Comparison of ENCODE assay signal across 10 mouse cellular contexts in genomic region chr6:55396176-55396575, GRCm38 (mm10). TPM values are rescaled to one million over a fixed set of nuclear protein-coding genes. Genes with fewer than 3 reads are reported as not detected.
A peak's percentile ranks its signal among the peaks of the same experiment; 100 is the strongest.
DNase-seq lines count a peak whose midpoint lies in the region; ATAC-seq and TF ChIP-seq lines count a peak whose summit lies in the region.
"Had no signal": no experiment of that assay in that cellular context is flagged by ENCODE, and none has a peak within 500 bp of the region (broad histone marks: within the 10 kb centered on the region; RNA-seq: fewer than 3 reads in every experiment).

No protein-coding gene starts in this region.

- H3K4me1 ChIP-seq in embryonic facial prominence, embryonic 14.5 days (ENCODE audit: control insufficient read depth, insufficient read depth, low read length), result peaks cover 23% of the 10 kb centered on the region
- peaks cover 69% of the 10 kb centered on the region for H3K4me1 ChIP-seq in hindbrain, embryonic 13.5 days (replicated peaks)
- peaks cover 19% of the 10 kb centered on the region for H3K4me1 ChIP-seq in midbrain, postnatal 0 days (ENCODE audit: insufficient read depth, low read length)

- peak; percentile 78 for ATAC-seq in embryonic facial prominence, embryonic 14.5 days (ENCODE audit: low read depth)
- 0 out of 2 replicates have a peak, but pooled peaks have one; percentile 18 for ATAC-seq in hindbrain, embryonic 13.5 days (ENCODE audit: low FRiP score)
- ATAC-seq in midbrain, postnatal 0 days (ENCODE audit: low FRiP score), result peak; percentile 21; the same call in 1 of the 2 replicates

- no peak overlapping the region for H3K4me2 ChIP-seq in embryonic facial prominence, embryonic 14.5 days (ENCODE audit: low read depth, low read length)
- no peak overlapping the region for H3K4me2 ChIP-seq in hindbrain, embryonic 13.5 days
- H3K4me2 ChIP-seq in midbrain, postnatal 0 days (ENCODE audit: low read depth, low read length, poor library complexity, severe bottlenecking), result no peak overlapping the region
- H3K4me2 ChIP-seq: heart, embryonic 13.5 days; neural tube, embryonic 12.5 days had no signal

- no peak overlapping the region for H3K4me3 ChIP-seq in embryonic facial prominence, embryonic 14.5 days (ENCODE audit: low read depth, low read length)
- no peak overlapping the region for H3K4me3 ChIP-seq in hindbrain, embryonic 13.5 days
- peak overlapping the region; percentile 32 for H3K4me3 ChIP-seq in left cerebral cortex, adult 2 months
- no peak overlapping the region for H3K4me3 ChIP-seq in midbrain, postnatal 0 days (ENCODE audit: low read depth, low read length)
- H3K4me3 ChIP-seq: heart, embryonic 13.5 days; neural tube, embryonic 12.5 days had no signal

- no peak overlapping the region for H3K9ac ChIP-seq in embryonic facial prominence, embryonic 14.5 days (ENCODE audit: low read depth, low read length)
- H3K9ac ChIP-seq in hindbrain, embryonic 13.5 days, result no peak overlapping the region
- no peak overlapping the region for H3K9ac ChIP-seq in midbrain, postnatal 0 days (replicated peaks; ENCODE audit: low read length, poor library complexity, severe bottlenecking)
- H3K9ac ChIP-seq: heart, embryonic 13.5 days; neural tube, embryonic 12.5 days had no signal

- WGBS in embryonic facial prominence, embryonic 14.5 days, result 19% methylated on average over 3 of the region's 3 CpGs
- 47% methylated on average over 3 of the region's 3 CpGs for WGBS in hindbrain, embryonic 13.5 days
- WGBS in midbrain, postnatal 0 days, result 53% methylated on average over 3 of the region's 3 CpGs

- DNase-seq in right cerebral cortex, adult 18-20 months, result peak; percentile 70
- DNase-seq in right cerebral cortex, postnatal 14 days, result no peak
- DNase-seq in embryonic facial prominence, embryonic 14.5 days (ENCODE audit: low spot score), result peak; percentile 87
- DNase-seq in left cerebral cortex, adult 2 months (ENCODE audit: extremely low spot score in 1 of 2, low spot score in 2 of 2), result peak; percentile 50 to 58
- DNase-seq in midbrain, postnatal 0 days (ENCODE audit: low spot score), result peak; percentile 75
- DNase-seq in thymus, postnatal 10 days (ENCODE audit: low spot score in 2 of 2), result no peak
- no peak for DNase-seq in natural killer cell, adult 2 months (ENCODE audit: low spot score in 2 of 2)

- peak; percentile 44 for TF ChIP-seq CTCF in left cerebral cortex, adult 2 months (IDR thresholded peaks at IDR 0.05)
- TF ChIP-seq CTCF in midbrain, postnatal 0 days (IDR thresholded peaks at IDR 0.05), result peak; percentile 64

- intact Hi-C loops in left cerebral cortex, adult 2 months (cut with DNase I), result loop anchor here (1.0 to 10.0 kb wide), 3 partner anchors 62 to 649 kb away; no protein-coding TSS in a partner anchor

- H3K9me3 ChIP-seq in embryonic facial prominence, embryonic 14.5 days (ENCODE audit: control insufficient read depth, low read length), result no peaks in the 10 kb centered on the region
- H3K9me3 ChIP-seq in hindbrain, embryonic 13.5 days, result no peaks in the 10 kb centered on the region
- H3K9me3 ChIP-seq in midbrain, postnatal 0 days (ENCODE audit: low read length), result no peaks in the 10 kb centered on the region
- H3K9me3 ChIP-seq: heart, embryonic 13.5 days; neural tube, embryonic 12.5 days had no signal

- H3K36me3 ChIP-seq in embryonic facial prominence, embryonic 14.5 days (ENCODE audit: control insufficient read depth, insufficient read depth, low read length), result no peaks in the 10 kb centered on the region
- H3K36me3 ChIP-seq in hindbrain, embryonic 13.5 days, result no peaks in the 10 kb centered on the region
- H3K36me3 ChIP-seq in midbrain, postnatal 0 days (ENCODE audit: insufficient read depth, low read length), result no peaks in the 10 kb centered on the region
- H3K36me3 ChIP-seq: heart, embryonic 13.5 days; neural tube, embryonic 12.5 days had no signal

- no peak overlapping the region; the same call in 1 of the 2 replicates for H3K27ac ChIP-seq in embryonic facial prominence, embryonic 14.5 days (replicated peaks; ENCODE audit: low read depth, low read length)
- H3K27ac ChIP-seq in hindbrain, embryonic 13.5 days, result peak overlapping the region; percentile 58; the same call in 1 of the 2 replicates
- peak overlapping the region; percentile 90 for H3K27ac ChIP-seq in left cerebral cortex, adult 2 months
- H3K27ac ChIP-seq in midbrain, postnatal 0 days (ENCODE audit: low read depth, low read length), result peak overlapping the region; percentile 28; the same call in 1 of the 2 replicates
- H3K27ac ChIP-seq: heart, embryonic 13.5 days; neural tube, embryonic 12.5 days had no signal

- H3K27me3 ChIP-seq in embryonic facial prominence, embryonic 14.5 days (replicated peaks; ENCODE audit: control insufficient read depth, insufficient read depth, low read length), result no peaks in the 10 kb centered on the region
- no peaks in the 10 kb centered on the region for H3K27me3 ChIP-seq in hindbrain, embryonic 13.5 days
- no peaks in the 10 kb centered on the region for H3K27me3 ChIP-seq in midbrain, postnatal 0 days (ENCODE audit: insufficient read depth, low read length)
- H3K27me3 ChIP-seq: neural tube, embryonic 12.5 days had no signal

RNA-seq across cellular contexts. Expression of gene Ghrhr, which starts 20.1 kb away (rescaled TPM):
- polyA plus RNA-seq in embryonic facial prominence, embryonic 14.5 days (2014; fragmentation: Nextera tagmentation; extraction: Ambion mirVana), result not detected in 2 replicates
- polyA plus RNA-seq in hindbrain, embryonic 13.5 days (2015; fragmentation: Nextera tagmentation; extraction: Ambion mirVana), result not detected in 2 replicates
- not detected for total RNA-seq in left cerebral cortex, adult 2 months (2021)
- not detected in 2 replicates for total RNA-seq in midbrain, postnatal 0 days (2014; rRNA removed)
- polyA plus RNA-seq in midbrain, postnatal 0 days (2015; fragmentation: Nextera tagmentation; extraction: Ambion mirVana), result not detected in 2 replicates
- polyA plus RNA-seq: heart, embryonic 13.5 days; neural tube, embryonic 12.5 days had no signal

RNA-seq across cellular contexts. Expression of gene Adcyap1r1, which starts 55.6 kb away (rescaled TPM):
- polyA plus RNA-seq in embryonic facial prominence, embryonic 14.5 days (2014; fragmentation: Nextera tagmentation; extraction: Ambion mirVana), result 5.1 and 5.2 TPM in 2 replicates
- polyA plus RNA-seq in hindbrain, embryonic 13.5 days (2015; fragmentation: Nextera tagmentation; extraction: Ambion mirVana), result 45.4 and 51.0 TPM in 2 replicates
- 100 to 1,000 TPM; 118 to 121 TPM for total RNA-seq in left cerebral cortex, adult 2 months (2021)
- 207 and 209 TPM in 2 replicates for total RNA-seq in midbrain, postnatal 0 days (2014; rRNA removed)
- polyA plus RNA-seq in midbrain, postnatal 0 days (2015; fragmentation: Nextera tagmentation; extraction: Ambion mirVana), result 68.6 and 72.5 TPM in 2 replicates

RNA-seq across cellular contexts. Expression of gene Aqp1, which starts 59.9 kb away (rescaled TPM):
- polyA plus RNA-seq in embryonic facial prominence, embryonic 14.5 days (2014; fragmentation: Nextera tagmentation; extraction: Ambion mirVana), result 20.4 and 20.5 TPM in 2 replicates
- polyA plus RNA-seq in hindbrain, embryonic 13.5 days (2015; fragmentation: Nextera tagmentation; extraction: Ambion mirVana), result 14.5 and 20.5 TPM in 2 replicates
- under 1 TPM; 0.47 to 0.75 TPM for total RNA-seq in left cerebral cortex, adult 2 months (2021)
- total RNA-seq in midbrain, postnatal 0 days (2014; rRNA removed), result 2.2 and 13.2 TPM in 2 replicates
- polyA plus RNA-seq in midbrain, postnatal 0 days (2015; fragmentation: Nextera tagmentation; extraction: Ambion mirVana), result 0.63 and 1.1 TPM in 2 replicates

Comparison
In these comparisons a context has a peak if more than half of its experiments do, and no peak if none do; other contexts are left out.
1. DNase-seq: peak in right cerebral cortex, adult 18-20 months (single experiment), embryonic facial prominence, embryonic 14.5 days (single experiment), left cerebral cortex, adult 2 months (2 of 2) and midbrain, postnatal 0 days (single experiment); none in right cerebral cortex, postnatal 14 days (single experiment), thymus, postnatal 10 days (0 of 2) and natural killer cell, adult 2 months (0 of 2).
2. ATAC-seq: peak in every context shown above with its lines; median percentile 78 in embryonic facial prominence, embryonic 14.5 days; 21 in midbrain, postnatal 0 days; 18 in hindbrain, embryonic 13.5 days.